Mouse (Mus musculus) liver, adult 2 months (tissue): ENCODE results near the gene Hoxb7.

Experiments used
- CTCF ChIP-seq: fragments of 200-500 bp; IDR thresholded peaks from 2 replicates; pipeline ENCODE4 v1.5.1; 2011; ENCODE audit warnings: low read depth, low read length, control low read depth
- POLR2A ChIP-seq: fragments of 200-500 bp; IDR thresholded peaks from 2 replicates; pipeline ENCODE4 v1.6.1; 2011; ENCODE audit warnings: low read length, control low read depth; ENCODE audit not compliant: insufficient read depth; ENCODE audit errors: extremely low read depth

DNA sequence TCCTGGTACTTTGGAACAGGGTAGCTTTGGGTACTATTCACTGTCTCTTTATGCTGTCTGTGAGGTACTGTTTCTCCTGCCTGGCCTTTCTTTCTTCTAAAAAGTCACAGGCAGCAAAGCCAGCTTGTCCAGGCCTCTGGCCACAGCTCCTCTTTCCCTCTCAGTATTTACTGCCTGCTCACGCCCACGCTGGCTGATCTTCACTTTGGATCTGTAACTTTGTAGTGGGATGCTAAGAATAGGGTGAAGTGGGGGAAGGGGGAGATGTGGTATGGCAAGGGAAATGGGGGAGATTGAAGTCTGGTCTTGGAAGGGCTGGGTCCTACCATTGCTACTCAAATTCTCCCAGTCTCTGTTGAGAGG lies 47.6 kb downstream of the Hoxb7 start:
- TF ChIP-seq CTCF (no peak), POLR2A (no peak)
